Comparison of ENCODE assay signal across 8 mouse cellular contexts in the genomic region with DNA sequence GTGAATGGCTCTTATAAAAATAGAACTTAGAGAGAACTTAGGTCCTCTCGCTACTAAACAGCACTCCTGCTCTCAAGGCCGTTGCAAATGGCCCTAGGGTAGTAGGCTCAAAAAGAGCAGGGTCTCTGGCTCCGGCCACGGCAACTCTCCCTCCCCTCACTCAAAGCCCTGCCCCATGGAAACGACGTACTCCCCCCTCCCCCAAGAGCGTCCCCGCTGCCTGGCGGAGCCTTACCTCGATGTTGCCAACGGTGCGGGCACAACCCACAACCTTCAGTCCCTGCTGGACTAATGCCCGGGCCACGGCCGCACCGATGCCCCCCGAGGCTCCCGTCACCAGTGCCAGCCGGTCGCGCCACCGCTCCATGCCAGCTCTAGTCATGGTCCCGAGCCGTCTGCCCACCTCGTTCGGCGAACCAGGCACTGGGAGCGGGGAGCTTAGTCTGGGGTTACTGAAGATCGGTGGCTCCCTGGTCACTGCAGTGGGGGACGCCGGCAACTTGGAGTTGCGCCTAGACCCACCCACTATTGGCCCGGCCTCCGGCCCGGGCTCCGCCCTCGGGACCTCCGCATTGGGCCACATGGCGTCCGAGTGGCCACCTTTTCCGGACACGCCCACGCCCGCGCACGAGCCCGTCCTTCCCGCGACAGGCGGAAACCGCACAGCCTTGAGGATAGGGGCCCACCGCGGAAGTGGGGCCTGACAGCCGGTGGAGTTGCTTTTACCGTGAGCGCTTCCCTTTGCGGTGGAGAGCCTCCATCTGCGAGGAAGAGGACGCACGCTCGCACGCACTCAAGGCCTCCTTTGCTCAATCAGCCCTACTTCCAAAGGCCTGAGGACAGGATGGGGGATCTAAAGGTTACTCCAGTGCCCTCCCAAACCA. TPM values are rescaled to one million over a fixed set of nuclear protein-coding genes. Genes with fewer than 3 reads are reported as not detected.
A peak's percentile ranks its signal among the peaks of the same experiment; 100 is the strongest.
DNase-seq lines count a peak whose midpoint lies in the region; ATAC-seq and TF ChIP-seq lines count a peak whose summit lies in the region.

Dhrs11 (minus strand) TSS at position 479 of the 884 bp plus-strand sequence.

- peak within 1 kb of the TSS; percentile 95 for H3K4me2 ChIP-seq in kidney, embryonic 14.5 days (replicated peaks; ENCODE audit: low read depth, low read length)
- H3K4me2 ChIP-seq in limb, embryonic 15.5 days = peak within 1 kb of the TSS; percentile 83
- peak within 1 kb of the TSS; percentile 90 for H3K4me2 ChIP-seq in midbrain, postnatal 0 days (ENCODE audit: low read depth, low read length, poor library complexity, severe bottlenecking)

- WGBS in kidney, embryonic 14.5 days = under 1% methylated on average over 62 of the region's 62 CpGs
- WGBS in limb, embryonic 15.5 days = under 1% methylated on average over 62 of the region's 62 CpGs
- WGBS in midbrain, postnatal 0 days = under 1% methylated on average over 59 of the region's 62 CpGs

- TF ChIP-seq POLR2A in bone marrow macrophage, adult 2 months (IDR thresholded peaks at IDR 0.05; ENCODE audit: borderline replicate concordance, low read depth, low read length) = no peak
- peak; percentile 60 for TF ChIP-seq POLR2A in embryonic fibroblast, embryonic 13.5 days (IDR thresholded peaks at IDR 0.05; ENCODE audit: low read depth, low read length)

- peak within 1 kb of the TSS; percentile 82 for H3K4me3 ChIP-seq in bone marrow macrophage, adult 2 months (ENCODE audit: insufficient read depth, low read length)
- peak within 1 kb of the TSS; percentile 89 for H3K4me3 ChIP-seq in embryonic fibroblast, embryonic 13.5 days (ENCODE audit: insufficient read depth, low read length)
- peak within 1 kb of the TSS; percentile 83 for H3K4me3 ChIP-seq in kidney, embryonic 14.5 days (ENCODE audit: low read length)
- peak within 1 kb of the TSS; percentile 67 for H3K4me3 ChIP-seq in limb, embryonic 15.5 days
- H3K4me3 ChIP-seq in midbrain, postnatal 0 days (ENCODE audit: low read depth, low read length) = peak within 1 kb of the TSS; percentile 69

- peak within 1 kb of the TSS; percentile 78 for H3K27ac ChIP-seq in bone marrow macrophage, adult 2 months (ENCODE audit: insufficient read depth, low read depth, low read length)
- peak within 1 kb of the TSS; percentile 74 for H3K27ac ChIP-seq in embryonic fibroblast, embryonic 13.5 days (ENCODE audit: insufficient read depth, low read length)
- peak within 1 kb of the TSS; percentile 82 for H3K27ac ChIP-seq in kidney, embryonic 14.5 days (ENCODE audit: low read depth, low read length)
- peak within 1 kb of the TSS; percentile 87 for H3K27ac ChIP-seq in limb, embryonic 15.5 days
- H3K27ac ChIP-seq in midbrain, postnatal 0 days (ENCODE audit: low read depth, low read length) = peak within 1 kb of the TSS; percentile 67

- H3K9me3 ChIP-seq in kidney, embryonic 14.5 days (ENCODE audit: control insufficient read depth, low read length) = no peaks in the 10 kb centered on the region
- no peaks in the 10 kb centered on the region for H3K9me3 ChIP-seq in limb, embryonic 15.5 days
- no peaks in the 10 kb centered on the region for H3K9me3 ChIP-seq in midbrain, postnatal 0 days (ENCODE audit: low read length)

- TF ChIP-seq CTCF in bone marrow macrophage, adult 2 months (IDR thresholded peaks at IDR 0.05; ENCODE audit: low read depth, low read length) = no peak
- no peak for TF ChIP-seq CTCF in embryonic fibroblast, embryonic 13.5 days (IDR thresholded peaks at IDR 0.05; ENCODE audit: borderline replicate concordance, insufficient read depth, low read length)
- no peak for TF ChIP-seq CTCF in midbrain, postnatal 0 days (IDR thresholded peaks at IDR 0.05)

- peak; percentile 97 for ATAC-seq in kidney, embryonic 14.5 days (ENCODE audit: low FRiP score, low TSS enrichment)
- peak; percentile 81 for ATAC-seq in limb, embryonic 15.5 days (ENCODE audit: insufficient number of reproducible peaks, low FRiP score, low TSS enrichment, low read depth)
- peak; percentile 87 for ATAC-seq in midbrain, postnatal 0 days (ENCODE audit: low FRiP score)

- H3K4me1 ChIP-seq in bone marrow macrophage, adult 2 months (ENCODE audit: control insufficient read depth, insufficient read depth, low read length) = peaks cover 12% of the 10 kb centered on the region
- no peaks in the 10 kb centered on the region for H3K4me1 ChIP-seq in embryonic fibroblast, embryonic 13.5 days (ENCODE audit: control insufficient read depth, insufficient read depth, low read length)
- H3K4me1 ChIP-seq in kidney, embryonic 14.5 days (ENCODE audit: control insufficient read depth, insufficient read depth, low read length) = 0 out of 2 replicates have a peak, but pooled peaks cover 5% of the 10 kb centered on the region
- peaks cover 15% of the 10 kb centered on the region for H3K4me1 ChIP-seq in limb, embryonic 15.5 days
- no peaks in the 10 kb centered on the region for H3K4me1 ChIP-seq in midbrain, postnatal 0 days (ENCODE audit: insufficient read depth, low read length)

- no peaks in the 10 kb centered on the region for H3K27me3 ChIP-seq in kidney, embryonic 14.5 days (ENCODE audit: control insufficient read depth, insufficient read depth, low read length)
- H3K27me3 ChIP-seq in limb, embryonic 15.5 days = no peaks in the 10 kb centered on the region
- H3K27me3 ChIP-seq in midbrain, postnatal 0 days (ENCODE audit: insufficient read depth, low read length) = no peaks in the 10 kb centered on the region

- H3K9ac ChIP-seq in kidney, embryonic 14.5 days (ENCODE audit: low read depth, low read length) = peak within 1 kb of the TSS; percentile 81
- H3K9ac ChIP-seq in limb, embryonic 15.5 days = peak within 1 kb of the TSS; percentile 55
- H3K9ac ChIP-seq in midbrain, postnatal 0 days (replicated peaks; ENCODE audit: low read length, poor library complexity, severe bottlenecking) = peak within 1 kb of the TSS; percentile 70

- peak; percentile 87 for DNase-seq in B cell, adult 2 months
- peak; percentile 97 for DNase-seq in heart, adult 9 months (ENCODE audit: low spot score in 2 of 2)
- DNase-seq in midbrain, postnatal 0 days (ENCODE audit: low spot score) = peak; percentile 86
- DNase-seq in spleen, postnatal 10 days (ENCODE audit: low spot score in 2 of 2) = peak; percentile 89 to 95

- peaks cover 24% of the 10 kb centered on the region for H3K36me3 ChIP-seq in kidney, embryonic 14.5 days (ENCODE audit: control insufficient read depth, insufficient read depth, low read length)
- H3K36me3 ChIP-seq in limb, embryonic 15.5 days = peaks cover 33% of the 10 kb centered on the region
- H3K36me3 ChIP-seq in midbrain, postnatal 0 days (ENCODE audit: insufficient read depth, low read length) = peaks cover 16% of the 10 kb centered on the region

RNA-seq across cellular contexts. Expression of gene Dhrs11, which starts in this region (rescaled TPM):
- 16.3 and 16.8 TPM in 2 replicates for polyA plus RNA-seq in bone marrow macrophage, adult 2 months (2012; ENCODE audit: insufficient read depth, insufficient read length, missing spikeins)
- polyA plus RNA-seq in embryonic fibroblast, embryonic 13.5 days (2011; ENCODE audit: insufficient read length, low read depth, missing spikeins) = 9.7 and 14.1 TPM in 2 replicates
- 8.3 and 10.4 TPM in 2 replicates for polyA plus RNA-seq in kidney, embryonic 14.5 days (2014; fragmentation: Nextera tagmentation; extraction: Ambion mirVana)
- polyA plus RNA-seq in limb, embryonic 15.5 days (2015; fragmentation: Nextera tagmentation; extraction: Ambion mirVana) = 12.8 and 14.3 TPM in 2 replicates
- total RNA-seq in midbrain, postnatal 0 days (2014; rRNA removed) = 7.6 and 10.1 TPM in 2 replicates
- polyA plus RNA-seq in midbrain, postnatal 0 days (2015; fragmentation: Nextera tagmentation; extraction: Ambion mirVana) = 9.1 and 12.3 TPM in 2 replicates

Comparison
In these comparisons a context has a peak if more than half of its experiments do, and no peak if none do; other contexts are left out.
1. Peak in every context shown above with its lines: DNase-seq, ATAC-seq, H3K4me3 ChIP-seq and H3K27ac ChIP-seq.